In genomic region chr13:55904884-55905283, GRCm38 (mm10) we compare ENCODE assay signal across 27 mouse cellular contexts.
DNase-seq lines count a peak whose midpoint lies in the region; ATAC-seq and TF ChIP-seq lines count a peak whose summit lies in the region.
"Had no signal": no experiment of that assay in that cellular context is flagged by ENCODE, and none has a peak within 500 bp of the region (broad histone marks: within the 10 kb centered on the region; RNA-seq: fewer than 3 reads in every experiment).

No protein-coding gene starts in this region.

- peaks cover 9% of the 10 kb centered on the region for H3K4me1 ChIP-seq in testis, adult 2 months (ENCODE audit: control insufficient read depth, insufficient read depth, low read length)

- no peak for TF ChIP-seq POLR2A in testis, adult 2 months (IDR thresholded peaks at IDR 0.05; ENCODE audit: control insufficient read depth, low read depth, low read length)

- peak; percentile 61 for ATAC-seq in granulocyte monocyte progenitor cell, adult 5-6 weeks (replicated peaks; ENCODE audit: poor library complexity, severe bottlenecking)
- ATAC-seq in neutrophil, adult 5-6 weeks (ENCODE audit: extremely low read depth, insufficient number of reproducible peaks, low FRiP score, poor library complexity, severe bottlenecking): peak; percentile 40; the same call in 1 of the 2 replicates
- ATAC-seq: activated CD4-positive, CD25-positive, alpha-beta regulatory T cell, adult 4 months; forebrain, embryonic 15.5 days; hindbrain, postnatal 0 days; inflammation-experienced regulatory T-cells, adult 6 months had no signal

- TF ChIP-seq CTCF in testis, adult 2 months (IDR thresholded peaks at IDR 0.05; ENCODE audit: control insufficient read depth, insufficient read depth, insufficient replicate concordance, low read depth, low read length): no peak

- DNase-seq in testis, postnatal 10 days (ENCODE audit: low spot score): no peak
- no peak for DNase-seq in left cerebral cortex, postnatal 25 days (ENCODE audit: low spot score in 2 of 2)
- no peak for DNase-seq in right cerebral cortex, adult 2 months (ENCODE audit: low spot score in 2 of 2)
- DNase-seq: adrenal gland, adult 8-10 months; adrenal gland, postnatal 36 days; cerebellum, adult 11 months; cerebellum, adult 2 months; cerebellum, postnatal 36 days; embryo, embryonic 11 days; gastrocnemius, postnatal 25 days; heart, adult 2 months; heart, postnatal 14 days; heart, postnatal 4 days had no signal

- intact Hi-C loops in left cerebral cortex, postnatal 25 days (cut with DNase I): no loop called here

- no peaks in the 10 kb centered on the region for H3K27me3 ChIP-seq in testis, adult 2 months (ENCODE audit: control insufficient read depth, insufficient read depth, low read length)
- H3K27me3 ChIP-seq: forebrain, embryonic 15.5 days had no signal

- H3K36me3 ChIP-seq in testis, adult 2 months (ENCODE audit: control insufficient read depth, insufficient read depth, low read length): no peaks in the 10 kb centered on the region
- H3K36me3 ChIP-seq: embryonic facial prominence, embryonic 10.5 days; embryonic facial prominence, embryonic 13.5 days; forebrain, embryonic 12.5 days; forebrain, embryonic 15.5 days; heart, embryonic 10.5 days; heart, embryonic 13.5 days had no signal

- peak overlapping the region; percentile 38 for H3K4me3 ChIP-seq in testis, adult 2 months (ENCODE audit: control insufficient read depth, low read depth, low read length)
- H3K4me3 ChIP-seq: embryonic facial prominence, embryonic 10.5 days; embryonic facial prominence, embryonic 13.5 days; erythroblast, embryonic 14.5 days; forebrain, embryonic 12.5 days; forebrain, embryonic 15.5 days; heart, adult 2 months; heart, embryonic 10.5 days; heart, embryonic 13.5 days had no signal

- H3K27ac ChIP-seq in testis, adult 2 months (ENCODE audit: control insufficient read depth, insufficient read depth, low read depth, low read length): no peak overlapping the region
- H3K27ac ChIP-seq: embryonic facial prominence, embryonic 10.5 days; embryonic facial prominence, embryonic 13.5 days; forebrain, embryonic 12.5 days; forebrain, embryonic 15.5 days; heart, adult 2 months; heart, embryonic 10.5 days; heart, embryonic 13.5 days; hindbrain, embryonic 14.5 days; hindbrain, postnatal 0 days had no signal
